In genomic region chr12:24703013-24703412, GRCm38 (mm10) we compare ENCODE assay signal across 21 mouse cellular contexts. TPM values are rescaled to one million over a fixed set of nuclear protein-coding genes. Genes with fewer than 3 reads are reported as not detected.
DNase-seq lines count a peak whose midpoint lies in the region; ATAC-seq and TF ChIP-seq lines count a peak whose summit lies in the region.
"Had no signal": no experiment of that assay in that cellular context is flagged by ENCODE, and none has a peak within 500 bp of the region (broad histone marks: within the 10 kb centered on the region; RNA-seq: fewer than 3 reads in every experiment).

No protein-coding gene starts in this region.

- H3K4me1 ChIP-seq in heart, embryonic 13.5 days = peaks cover 34% of the 10 kb centered on the region
- H3K4me1 ChIP-seq in liver, embryonic 13.5 days (replicated peaks) = peaks cover 54% of the 10 kb centered on the region
- peaks cover 7% of the 10 kb centered on the region; the same call in 1 of the 2 replicates for H3K4me1 ChIP-seq in hindbrain, postnatal 0 days (ENCODE audit: insufficient read depth, low read length)

- H3K36me3 ChIP-seq in heart, embryonic 13.5 days = no peaks in the 10 kb centered on the region
- H3K36me3 ChIP-seq in liver, embryonic 13.5 days = 0 out of 2 replicates have a peak, but pooled peaks cover 3% of the 10 kb centered on the region
- no peaks in the 10 kb centered on the region for H3K36me3 ChIP-seq in hindbrain, postnatal 0 days (ENCODE audit: insufficient read depth, low read length)
- H3K36me3 ChIP-seq: embryonic facial prominence, embryonic 13.5 days; kidney, embryonic 15.5 days; midbrain, embryonic 12.5 days had no signal

- TF ChIP-seq CTCF in hindbrain, postnatal 0 days (IDR thresholded peaks at IDR 0.05; ENCODE audit: low read depth) = no peak

- DNase-seq in heart, adult 8-10 months (ENCODE audit: low spot score) = no peak
- peak; percentile 37 to 59 for DNase-seq in spleen, postnatal 4 days (ENCODE audit: low spot score in 2 of 2)
- no peak for DNase-seq in spleen, postnatal 36 days (ENCODE audit: low spot score in 2 of 2)
- DNase-seq in liver, embryonic 13.5 days = peak; percentile 60
- DNase-seq in thymus, adult 18-20 months = no peak
- no peak for DNase-seq in hindbrain, postnatal 0 days (ENCODE audit: low spot score)
- DNase-seq: adrenal gland, postnatal 14 days; B cell, adult 2 months; cerebellum, adult 8-10 months; gastrocnemius, postnatal 25 days; lung, embryonic 14.5 days; lung, postnatal 4 days; right cerebral cortex, postnatal 25 days had no signal

- 29% methylated on average over 3 of the region's 3 CpGs for WGBS in heart, embryonic 13.5 days
- WGBS in liver, embryonic 13.5 days (ENCODE audit: insufficient replicate concordance) = 61% methylated on average over 3 of the region's 3 CpGs
- whole genome bisulfite sequencing in hindbrain, postnatal 0 days = 75% methylated on average over 3 of the region's 3 CpGs

- no peak overlapping the region for H3K4me2 ChIP-seq in heart, embryonic 13.5 days
- peak overlapping the region; percentile 52 for H3K4me2 ChIP-seq in liver, embryonic 13.5 days
- H3K4me2 ChIP-seq in hindbrain, postnatal 0 days (ENCODE audit: low read depth, low read length) = no peak overlapping the region
- H3K4me2 ChIP-seq: embryonic facial prominence, embryonic 13.5 days; forebrain, embryonic 13.5 days; kidney, embryonic 15.5 days; lung, embryonic 14.5 days; midbrain, embryonic 12.5 days had no signal

- H3K9me3 ChIP-seq in heart, embryonic 13.5 days = no peaks in the 10 kb centered on the region
- no peaks in the 10 kb centered on the region for H3K9me3 ChIP-seq in liver, embryonic 13.5 days (replicated peaks)
- no peaks in the 10 kb centered on the region for H3K9me3 ChIP-seq in hindbrain, postnatal 0 days (ENCODE audit: low read length)
- H3K9me3 ChIP-seq: embryonic facial prominence, embryonic 13.5 days; forebrain, embryonic 13.5 days; hindbrain, embryonic 10.5 days; kidney, embryonic 15.5 days; midbrain, embryonic 12.5 days had no signal

- no peak overlapping the region for H3K4me3 ChIP-seq in heart, embryonic 13.5 days
- H3K4me3 ChIP-seq in liver, embryonic 13.5 days (replicated peaks) = no peak overlapping the region
- no peak overlapping the region for H3K4me3 ChIP-seq in hindbrain, postnatal 0 days (ENCODE audit: low read length)
- H3K4me3 ChIP-seq: embryonic facial prominence, embryonic 13.5 days; forebrain, embryonic 13.5 days; hindbrain, embryonic 10.5 days; kidney, embryonic 15.5 days; midbrain, embryonic 12.5 days had no signal

- no peak for ATAC-seq in heart, embryonic 13.5 days (ENCODE audit: extremely low read depth, insufficient number of reproducible peaks, low FRiP score, low TSS enrichment)
- peak; percentile 77 for ATAC-seq in liver, embryonic 13.5 days (ENCODE audit: low read depth)
- ATAC-seq in hindbrain, postnatal 0 days = no peak
- ATAC-seq: activated CD4-positive, CD25-positive, alpha-beta regulatory T cell, adult 4 months; forebrain, embryonic 13.5 days; Patski had no signal

- peak overlapping the region; percentile 64 for H3K27ac ChIP-seq in heart, embryonic 13.5 days (replicated peaks)
- H3K27ac ChIP-seq in liver, embryonic 13.5 days = peak overlapping the region; percentile 92
- no peak overlapping the region for H3K27ac ChIP-seq in hindbrain, postnatal 0 days
- H3K27ac ChIP-seq: embryonic facial prominence, embryonic 13.5 days; forebrain, embryonic 13.5 days; hindbrain, embryonic 10.5 days; kidney, embryonic 15.5 days; midbrain, embryonic 12.5 days had no signal

- H3K9ac ChIP-seq in heart, embryonic 13.5 days = peak overlapping the region; percentile 50; the same call in 1 of the 2 replicates
- peak overlapping the region; percentile 66 for H3K9ac ChIP-seq in liver, embryonic 13.5 days
- no peak overlapping the region for H3K9ac ChIP-seq in hindbrain, postnatal 0 days (replicated peaks; ENCODE audit: low read length)
- H3K9ac ChIP-seq: embryonic facial prominence, embryonic 13.5 days; forebrain, embryonic 13.5 days; kidney, embryonic 15.5 days; lung, embryonic 14.5 days; midbrain, embryonic 12.5 days had no signal

- H3K27me3 ChIP-seq in heart, embryonic 13.5 days (replicated peaks) = peaks cover 6% of the 10 kb centered on the region
- H3K27me3 ChIP-seq in liver, embryonic 13.5 days = 0 out of 2 replicates have a peak, but pooled peaks cover 6% of the 10 kb centered on the region
- no peaks in the 10 kb centered on the region for H3K27me3 ChIP-seq in hindbrain, postnatal 0 days (ENCODE audit: insufficient read depth, low read length)
- H3K27me3 ChIP-seq: embryonic facial prominence, embryonic 13.5 days; forebrain, embryonic 13.5 days; midbrain, embryonic 12.5 days; Patski had no signal

RNA-seq across cellular contexts. Expression of gene Rrm2, which starts 5.0 kb away (rescaled TPM):
- 248 and 263 TPM in 2 replicates for polyA plus RNA-seq in heart, embryonic 13.5 days (2015; fragmentation: Nextera tagmentation; extraction: Ambion mirVana)
- 1 to 10 TPM; 1.3 to 3.3 (median 2.3) TPM for total RNA-seq in heart, adult 8-10 months (2022)
- polyA plus RNA-seq in liver, embryonic 13.5 days (2015; fragmentation: Nextera tagmentation; extraction: Ambion mirVana) = 586 and 708 TPM in 2 replicates
- 23.4 TPM in 2 replicates for total RNA-seq in hindbrain, postnatal 0 days (2014; rRNA removed)
- 53.4 and 61.1 TPM in 2 replicates for polyA plus RNA-seq in hindbrain, postnatal 0 days (2015; fragmentation: Nextera tagmentation; extraction: Ambion mirVana)

RNA-seq across cellular contexts. Expression of gene Cys1, which starts 21.4 kb away (rescaled TPM):
- 0.56 and 1.2 TPM in 2 replicates for polyA plus RNA-seq in heart, embryonic 13.5 days (2015; fragmentation: Nextera tagmentation; extraction: Ambion mirVana)
- total RNA-seq in heart, adult 8-10 months (2022) = 1 to 10 TPM; 3.3 to 5.6 (median 4.7) TPM
- polyA plus RNA-seq in liver, embryonic 13.5 days (2015; fragmentation: Nextera tagmentation; extraction: Ambion mirVana) = 0.38 and 0.50 TPM in 2 replicates
- total RNA-seq in hindbrain, postnatal 0 days (2014; rRNA removed) = 3.9 and 5.5 TPM in 2 replicates
- polyA plus RNA-seq in hindbrain, postnatal 0 days (2015; fragmentation: Nextera tagmentation; extraction: Ambion mirVana) = 1.4 and 1.7 TPM in 2 replicates

RNA-seq across cellular contexts. Expression of gene Klf11, which starts 51.9 kb away (rescaled TPM):
- 16.8 and 17.5 TPM in 2 replicates for polyA plus RNA-seq in heart, embryonic 13.5 days (2015; fragmentation: Nextera tagmentation; extraction: Ambion mirVana)
- total RNA-seq in heart, adult 8-10 months (2022) = 10 to 100 TPM in 3 of 4 experiments, 1 to 10 TPM in 1; 7.9 to 11.9 (median 11.1) TPM
- 7.0 and 9.2 TPM in 2 replicates for polyA plus RNA-seq in liver, embryonic 13.5 days (2015; fragmentation: Nextera tagmentation; extraction: Ambion mirVana)
- total RNA-seq in hindbrain, postnatal 0 days (2014; rRNA removed) = 28.2 and 28.3 TPM in 2 replicates
- 18.0 and 20.4 TPM in 2 replicates for polyA plus RNA-seq in hindbrain, postnatal 0 days (2015; fragmentation: Nextera tagmentation; extraction: Ambion mirVana)

Comparison
In these comparisons a context has a peak if more than half of its experiments do, and no peak if none do; other contexts are left out.
1. DNase-seq: peak in spleen, postnatal 4 days (2 of 2) and liver, embryonic 13.5 days (single experiment); none in heart, adult 8-10 months (single experiment), spleen, postnatal 36 days (0 of 2), thymus, adult 18-20 months (0 of 2) and hindbrain, postnatal 0 days (single experiment).